Mouse (Mus musculus): ENCODE measurements around the gene Rtkn.

The Rtkn gene

DNA sequence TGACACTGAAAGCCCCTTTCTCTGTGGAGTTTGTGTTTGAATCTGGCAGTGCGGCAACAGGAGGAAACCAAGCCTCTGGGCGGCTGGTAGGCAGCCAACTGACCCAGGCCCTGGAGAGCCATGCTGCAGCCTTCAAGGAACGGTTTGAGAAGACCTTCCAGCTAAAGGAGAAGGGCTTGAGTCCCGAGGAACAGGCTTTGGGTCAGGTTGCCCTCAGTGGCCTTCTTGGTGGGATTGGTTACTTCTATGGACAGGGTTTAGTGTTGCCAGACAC is 18.2 kb upstream of the Rtkn start:
- DNase-seq, result no peak

- DNase-seq, result no peak
These were observed 17.6 kb upstream of the Rtkn start for GRCm38 (mm10) chr6:83117616-83118015.

DNA sequence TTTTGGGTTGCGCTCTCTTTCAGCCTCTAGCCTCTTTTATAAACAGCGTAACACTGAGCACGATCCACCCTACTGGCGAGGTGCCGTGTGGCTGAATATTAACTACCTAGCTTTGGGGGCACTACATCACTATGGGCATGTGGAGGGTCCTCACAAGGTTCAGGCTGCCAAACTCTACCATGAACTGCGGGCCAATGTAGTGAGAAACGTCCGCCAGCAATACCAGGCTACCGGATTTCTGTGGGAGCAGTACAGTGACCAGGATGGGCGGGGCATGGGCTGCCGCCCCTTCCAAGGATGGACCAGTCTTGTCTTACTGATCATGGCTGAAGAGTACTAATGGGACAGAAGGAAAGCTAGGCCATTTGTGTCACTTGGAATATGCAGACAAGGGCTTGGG is 16.9 kb upstream of the Rtkn start:
- DNase-seq, result no peak

DNA sequence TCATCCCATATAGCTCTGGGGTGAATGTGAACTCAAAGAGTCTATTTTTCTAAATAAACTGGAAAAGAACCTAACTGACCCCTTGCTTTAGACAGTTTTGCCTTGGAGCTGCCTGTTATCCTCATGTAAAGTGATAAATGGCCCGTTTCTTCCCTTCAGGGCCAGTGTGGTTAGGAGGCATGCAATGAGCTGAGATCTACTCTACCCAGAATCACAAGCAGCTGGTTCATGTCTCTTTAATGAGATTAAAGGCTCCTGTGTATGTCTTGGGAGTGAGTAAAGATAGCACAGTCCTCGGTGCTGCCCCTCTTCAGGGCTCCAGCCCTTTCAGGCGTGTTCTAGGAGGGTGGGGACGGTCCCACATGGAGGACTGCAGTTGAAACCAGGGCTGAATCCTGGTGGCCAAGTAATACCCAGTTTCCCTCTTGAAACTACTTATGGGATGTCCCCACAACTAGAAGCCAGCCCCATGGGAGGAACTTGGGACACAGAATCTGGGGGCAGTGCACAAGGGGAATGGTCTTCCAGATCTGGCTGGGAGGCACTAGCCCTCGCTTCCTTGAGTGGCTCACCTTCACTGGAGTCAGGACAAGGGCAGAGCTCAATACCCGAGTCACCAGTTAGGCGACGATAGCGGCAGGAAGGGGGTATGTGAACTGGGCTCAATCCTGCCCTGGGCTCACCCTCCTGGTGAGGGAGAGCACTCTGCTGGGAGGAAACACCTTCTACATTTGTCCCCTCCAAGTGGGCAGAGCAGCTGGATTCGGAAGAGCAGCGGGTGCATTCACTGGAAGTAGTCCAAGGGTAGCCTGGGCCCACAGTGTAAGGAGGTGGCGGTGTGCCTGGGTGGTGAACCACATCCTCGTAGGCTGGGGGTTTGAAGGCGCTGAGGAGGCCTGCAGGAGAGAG is 16.2 kb upstream of the Rtkn start:
- no peak for DNase-seq

DNA sequence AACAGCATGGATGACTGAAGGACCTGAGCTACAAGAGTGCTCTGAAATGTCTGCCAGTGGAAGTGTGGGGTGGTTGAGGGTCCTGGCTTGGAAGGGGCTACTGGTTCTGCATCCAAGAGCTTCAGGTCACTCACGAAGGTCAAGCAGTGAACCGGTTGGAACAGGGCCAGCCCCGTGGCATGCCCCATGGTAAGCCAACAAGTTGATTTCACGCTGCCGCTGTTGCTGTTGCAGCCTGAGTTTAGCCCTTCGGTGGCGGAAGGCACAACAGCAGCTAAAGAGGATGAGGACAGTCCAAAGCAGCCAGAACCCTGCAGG is 15.6 kb upstream of the Rtkn start:
- DNase-seq, result peak in 1 of 2 experiments; percentile 17

DNA sequence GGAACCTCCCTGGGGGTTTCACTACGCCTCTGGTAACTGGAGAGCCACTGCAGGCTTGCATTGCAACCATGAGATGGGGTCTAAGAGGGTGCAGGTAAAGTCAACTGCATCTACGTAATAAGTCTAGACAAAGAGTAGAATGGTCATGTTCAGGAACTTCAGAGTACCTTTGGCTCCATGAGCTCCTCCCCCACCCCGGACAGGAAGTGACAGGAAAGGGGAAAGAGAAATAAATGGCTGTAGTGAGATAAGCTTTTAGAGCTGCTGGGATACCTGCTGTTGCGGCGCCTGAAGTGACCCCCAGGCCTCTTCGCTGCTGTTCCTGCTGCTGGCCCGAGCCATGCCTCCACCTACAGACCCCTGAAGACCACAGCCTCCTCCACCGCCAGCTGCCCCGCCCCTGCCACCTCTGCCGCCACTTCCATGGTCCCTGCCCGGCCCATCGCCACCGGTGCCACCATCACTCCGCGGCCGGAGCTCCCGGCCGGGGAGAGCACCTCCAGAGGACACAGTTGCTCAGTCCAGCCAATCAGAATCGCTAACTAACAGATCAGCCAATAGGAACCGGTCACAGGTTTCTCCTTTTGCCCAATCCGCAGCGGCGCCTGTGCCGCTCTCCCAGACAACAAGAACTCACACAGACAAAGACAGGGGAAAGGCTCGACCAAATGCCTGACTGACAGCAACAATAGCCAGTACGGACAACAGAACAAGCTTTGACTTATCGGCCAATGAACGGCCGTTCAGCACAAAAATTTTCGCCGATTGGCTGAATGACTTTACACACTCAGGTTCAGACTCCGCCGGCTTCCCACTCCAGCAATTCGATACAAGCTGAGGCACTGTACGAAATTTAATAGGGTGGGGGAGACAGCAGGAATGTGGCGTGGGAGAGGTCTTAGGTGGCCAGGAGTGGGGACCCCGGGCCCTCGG is 14.1 kb upstream of the Rtkn start, which contains the start of gene Wbp1:
TSS of gene Wbp1 (minus strand) at position 630 of the 933 bp plus-strand sequence.
- peak; percentile 78 to 87 for DNase-seq

DNA sequence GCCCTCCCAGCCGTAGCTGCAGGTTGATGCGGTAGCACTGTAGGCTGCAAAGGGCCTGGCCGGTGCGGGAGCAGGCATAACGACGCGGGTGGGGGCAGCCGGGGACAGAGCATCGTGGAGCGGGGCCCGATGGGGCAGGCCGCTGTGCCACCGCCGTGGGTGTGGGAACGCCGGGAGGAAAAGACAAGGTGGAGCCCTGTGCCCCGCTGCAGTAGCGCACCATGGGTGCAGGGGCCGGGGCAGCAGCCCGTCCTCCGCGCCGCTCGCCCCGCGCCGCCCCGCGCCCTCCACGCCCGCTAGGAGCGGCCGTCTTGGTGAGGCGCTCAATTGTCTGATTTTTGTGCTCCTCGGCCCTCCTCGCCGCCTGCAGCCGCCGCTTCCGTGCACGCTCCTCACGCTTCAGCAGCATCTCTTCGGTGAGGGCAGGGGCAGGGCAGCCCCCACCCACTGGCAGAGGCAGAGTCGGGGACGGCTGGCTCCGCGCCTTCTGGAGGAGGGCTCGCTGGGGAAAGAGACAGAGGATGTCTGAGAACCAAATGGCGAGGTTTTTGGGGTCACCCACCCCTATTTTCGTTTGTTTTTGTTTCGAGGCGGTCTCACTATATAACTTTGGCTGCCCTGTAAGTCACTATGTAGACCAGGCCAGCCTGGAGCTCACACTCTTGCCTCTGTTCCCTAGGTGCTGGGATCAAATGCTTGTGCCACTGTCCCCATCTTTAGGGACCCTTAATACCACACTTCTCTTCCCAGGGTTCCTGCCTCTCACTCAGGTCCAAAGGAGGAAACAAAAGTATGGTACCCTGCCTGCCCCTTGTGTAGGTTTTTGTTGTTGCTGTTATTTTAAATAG is 13.2 kb upstream of the Rtkn start:
- no peak for DNase-seq

GRCm38 (mm10) chr6:83122961-83123360 is 12.3 kb upstream of the Rtkn start:
- no peak for DNase-seq

GRCm38 (mm10) chr6:83124851-83125312 is 10.4 kb upstream of the Rtkn start:
- DNase-seq, result peak; percentile 76 to 84

DNA sequence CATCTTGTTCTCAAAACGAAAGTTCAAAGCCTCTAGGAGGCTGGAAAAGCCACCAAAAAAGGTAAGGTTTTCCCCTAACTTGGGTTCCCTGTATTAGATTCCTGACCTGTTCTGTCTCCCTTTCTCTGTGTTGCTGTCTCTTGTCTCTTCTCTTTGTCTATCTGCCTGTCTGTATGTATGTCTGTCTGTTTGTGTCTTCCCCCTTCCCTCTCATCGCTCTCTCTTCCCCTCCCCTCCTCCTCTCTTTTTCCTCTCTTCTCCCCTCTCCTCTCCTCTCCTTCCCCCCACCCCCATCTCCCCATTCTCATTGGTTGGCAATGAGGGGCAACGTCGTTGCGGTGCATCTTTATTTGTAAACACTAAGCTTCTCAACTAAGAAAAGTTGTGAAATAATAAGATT is 9.9 kb upstream of the Rtkn start, which contains the start of gene Ino80b:
TSS of gene Ino80b (minus strand) at position 101 of the 400 bp plus-strand sequence.
- DNase-seq, result no peak

GRCm38 (mm10) chr6:83127419-83127818 is 7.8 kb upstream of the Rtkn start:
- no peak for DNase-seq

GRCm38 (mm10) chr6:83131469-83132034 is 3.7 kb upstream of the Rtkn start:
- DNase-seq, result no peak

DNA sequence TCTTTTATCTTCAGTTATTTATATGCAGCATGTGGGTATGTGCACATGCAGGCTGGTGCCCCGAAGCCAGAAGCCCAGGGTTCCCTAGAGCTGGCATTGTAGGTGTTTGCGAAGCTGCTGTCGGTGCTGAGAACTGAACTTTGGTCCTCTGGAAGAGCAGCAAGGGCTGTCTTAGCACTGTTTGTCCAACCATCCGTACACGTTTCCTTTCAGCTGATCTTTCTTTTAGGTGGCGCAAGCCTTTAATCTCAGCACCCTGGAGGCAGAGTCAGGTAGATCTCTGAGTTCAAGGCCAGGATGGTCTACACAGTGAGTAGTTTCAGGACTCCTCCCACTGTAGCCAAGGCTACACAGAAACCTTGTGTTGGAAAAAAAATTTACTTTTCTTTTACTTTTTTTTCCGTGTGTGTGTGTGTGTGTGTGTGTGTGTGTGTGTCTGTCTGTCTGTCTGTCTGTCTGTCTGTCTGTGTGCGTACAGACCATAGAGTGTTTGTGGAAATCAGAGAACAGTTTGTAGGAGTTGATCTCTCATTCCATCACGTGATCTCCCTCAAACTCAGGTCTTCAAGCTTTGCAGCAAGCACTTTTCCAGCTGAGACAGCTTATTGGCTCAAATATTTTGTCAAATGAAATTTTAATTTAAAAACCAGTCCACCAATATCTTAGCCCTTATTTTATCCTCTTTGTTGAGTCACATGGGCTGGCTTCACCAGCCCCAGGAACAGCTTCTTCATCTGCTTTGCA is 2.9 kb upstream of the Rtkn start:
- no peak for DNase-seq

DNA sequence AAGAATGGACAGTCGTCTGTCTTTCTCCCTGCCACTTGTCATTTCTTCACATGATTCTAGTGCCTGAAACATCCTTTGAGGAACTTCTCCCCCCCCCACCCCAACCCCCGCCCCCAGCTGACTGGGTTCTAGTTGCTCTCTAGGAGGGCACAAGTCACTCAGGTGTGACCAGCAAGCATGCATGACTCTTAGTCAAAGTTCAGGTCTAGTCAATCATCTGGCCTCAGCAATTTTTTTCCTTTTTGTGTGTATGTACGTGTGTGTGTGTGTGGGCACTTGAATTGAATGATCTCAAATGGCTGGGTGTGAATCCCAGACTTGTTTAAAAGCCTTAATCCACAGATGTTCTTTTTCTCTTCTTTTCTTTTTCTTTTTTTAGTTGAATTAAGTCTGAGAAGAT is 1.0 kb upstream of the Rtkn start:
- no peak for DNase-seq

DNA sequence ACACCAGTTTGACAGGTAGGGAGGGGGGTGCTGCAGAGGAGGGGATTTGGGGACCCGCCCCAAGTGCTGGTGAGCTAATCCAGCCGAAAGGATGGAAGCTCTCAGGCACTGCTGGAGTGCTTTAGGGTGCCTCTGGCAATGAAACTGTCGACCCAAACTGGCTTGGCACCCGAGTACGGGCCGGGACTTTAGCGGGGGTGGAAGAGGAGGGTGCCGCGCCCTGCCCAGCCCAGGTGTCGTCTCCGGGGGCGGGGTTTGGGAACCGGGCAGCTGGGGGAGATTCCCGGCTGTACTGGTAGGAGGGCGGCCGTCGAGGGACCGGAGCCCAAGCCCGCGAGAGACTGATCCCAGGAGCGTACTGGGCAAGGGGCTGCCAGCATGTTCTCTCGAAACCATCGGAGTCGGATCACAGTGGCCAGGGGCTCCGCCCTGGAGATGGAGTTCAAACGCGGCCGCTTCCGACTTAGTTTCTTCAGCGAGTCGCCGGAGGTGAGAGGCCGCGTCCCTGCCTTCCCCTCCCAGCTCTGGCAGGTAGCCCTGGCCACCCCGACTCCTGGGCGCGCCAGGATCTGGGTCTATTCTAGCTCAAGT is 403 bp downstream of the Rtkn start:
- no peak for DNase-seq

DNA sequence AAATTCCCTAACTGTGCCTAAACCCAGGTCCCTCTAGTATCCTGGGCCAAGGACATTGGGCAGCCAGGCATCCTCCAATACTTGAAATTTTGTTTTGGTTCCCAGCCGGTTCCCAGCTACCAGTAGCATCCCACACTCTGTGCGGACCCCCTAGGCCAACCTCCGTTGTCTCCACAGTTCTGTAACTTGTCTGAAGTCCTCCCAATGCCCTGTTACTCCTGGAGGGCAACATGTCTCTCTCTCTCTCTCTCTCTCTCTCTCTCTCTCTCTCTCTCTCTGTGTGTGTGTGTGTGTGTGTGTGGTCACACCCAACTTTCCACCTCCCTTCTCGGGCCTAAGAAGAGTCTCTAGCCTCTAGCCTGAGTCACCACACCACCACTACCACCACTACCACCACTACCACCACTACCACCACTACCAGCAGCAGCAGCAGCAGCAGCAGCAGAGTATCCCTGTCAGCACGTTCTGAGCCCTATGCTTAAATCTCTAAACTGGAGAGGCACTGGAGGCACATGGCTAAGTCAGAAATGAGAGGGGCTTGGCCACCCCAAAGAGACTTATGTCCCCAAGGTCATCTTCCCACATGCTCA is 1.1 kb downstream of the Rtkn start:
- no peak for DNase-seq

DNA sequence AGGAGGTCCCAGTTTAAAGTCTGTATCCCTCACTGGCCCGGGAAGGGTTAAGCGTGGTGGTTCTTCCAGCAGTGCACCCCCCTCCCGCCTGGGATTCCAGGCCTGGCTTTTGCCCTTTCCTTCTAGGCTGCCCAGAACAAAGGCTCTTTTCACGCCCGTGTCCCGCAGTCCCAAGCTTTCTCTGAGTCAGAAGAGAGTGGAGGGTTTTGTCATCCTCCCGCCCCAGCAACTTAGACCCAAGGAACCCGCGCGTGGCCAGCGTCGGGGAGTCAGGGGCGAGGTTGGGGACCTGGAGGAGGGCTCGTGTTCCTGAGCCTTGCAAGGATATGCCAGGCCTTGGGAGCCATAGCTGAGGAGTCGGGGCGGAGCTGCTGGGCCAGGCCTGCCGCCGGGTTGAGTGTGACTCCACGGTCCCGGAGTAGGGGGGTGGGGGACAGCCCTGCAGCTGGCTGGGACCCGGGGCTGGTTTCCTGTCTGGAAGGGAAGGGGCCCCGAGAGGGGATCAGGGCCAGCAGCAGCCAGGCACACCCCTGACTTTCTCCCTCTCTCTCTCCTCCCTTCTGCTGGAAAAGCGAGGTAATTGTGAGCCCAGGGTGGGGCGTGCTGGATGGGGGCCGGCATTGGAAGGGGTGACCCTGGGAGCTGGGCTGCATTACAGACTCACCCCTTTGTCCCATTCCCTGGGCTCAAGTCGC is 1.8 kb downstream of the Rtkn start:
- DNase-seq, result no peak

- DNase-seq, result peak in 1 of 2 experiments; percentile 35
These were observed 2.3 kb downstream of the Rtkn start for GRCm38 (mm10) chr6:83137576-83137950.

- no peak for DNase-seq
These were observed 2.8 kb downstream of the Rtkn start for GRCm38 (mm10) chr6:83138056-83138455.

- no peak for DNase-seq
These were observed 4.8 kb downstream of the Rtkn start for GRCm38 (mm10) chr6:83140044-83140443.

All from spleen, adult 18-20 months (tissue).